Comparison of ENCODE assay signal across 29 mouse cellular contexts in genomic region chr12:59117184-59117583, GRCm38 (mm10). TPM values are rescaled to one million over a fixed set of nuclear protein-coding genes. Genes with fewer than 3 reads are reported as not detected.
A peak's percentile ranks its signal among the peaks of the same experiment; 100 is the strongest.
DNase-seq lines count a peak whose midpoint lies in the region; ATAC-seq lines count a peak whose summit lies in the region.
"Had no signal": no experiment of that assay in that cellular context is flagged by ENCODE, and none has a peak within 500 bp of the region (broad histone marks: within the 10 kb centered on the region; RNA-seq: fewer than 3 reads in every experiment).

No protein-coding gene starts in this region.

- no peak overlapping the region for H3K9ac ChIP-seq in forebrain, embryonic 16.5 days (replicated peaks; ENCODE audit: low read depth, low read length)
- H3K9ac ChIP-seq: embryonic facial prominence, embryonic 15.5 days; heart, embryonic 13.5 days; hindbrain, embryonic 14.5 days; liver, embryonic 14.5 days had no signal

- no peaks in the 10 kb centered on the region for H3K4me1 ChIP-seq in forebrain, embryonic 16.5 days (replicated peaks; ENCODE audit: control insufficient read depth, insufficient read depth, low read length)
- H3K4me1 ChIP-seq: embryonic facial prominence, embryonic 10.5 days; embryonic facial prominence, embryonic 15.5 days; heart, embryonic 13.5 days had no signal

- ATAC-seq in frontal cortex, adult (ENCODE audit: low TSS enrichment): peak; percentile 99
- ATAC-seq in forebrain, embryonic 16.5 days: peak; percentile 88
- ATAC-seq: CD4-positive, CD25-positive, alpha-beta regulatory T cell, adult 4 months; intestine, postnatal 0 days had no signal

- H3K36me3 ChIP-seq in forebrain, embryonic 16.5 days (ENCODE audit: control insufficient read depth, insufficient read depth): no peaks in the 10 kb centered on the region
- H3K36me3 ChIP-seq: embryonic facial prominence, embryonic 10.5 days; embryonic facial prominence, embryonic 15.5 days; heart, embryonic 13.5 days had no signal

- intact Hi-C loops in left cerebral cortex, postnatal 14 days (cut with DNase I): no loop called here
- intact Hi-C loops in left cerebral cortex, postnatal 36 days (cut with DNase I): no loop called here

- no peak for DNase-seq in frontal cortex, postnatal 14 days (ENCODE audit: low spot score in 2 of 2)
- DNase-seq in left cerebral cortex, postnatal 14 days (ENCODE audit: low spot score in 2 of 2): peak; percentile 19 to 75
- DNase-seq in left cerebral cortex, postnatal 36 days (ENCODE audit: low spot score in 2 of 2): no peak
- peak; percentile 67 for DNase-seq in brain, adult 2 months (ENCODE audit: low read depth, low spot score)
- no peak for DNase-seq in kidney, postnatal 10 days
- DNase-seq: adrenal gland, postnatal 14 days; cerebellum, adult 18-20 months; cerebellum, postnatal 10 days; gastrocnemius, adult 2 months; gastrocnemius, postnatal 36 days; heart, adult 2 months; heart, postnatal 10 days; kidney, adult 9 months; kidney, postnatal 14 days; liver; lung, adult 2 months; lung, postnatal 10 days; midbrain, embryonic 14.5 days had no signal

- H3K27me3 ChIP-seq in forebrain, embryonic 16.5 days (replicated peaks; ENCODE audit: control insufficient read depth, insufficient read depth, low read length): no peaks in the 10 kb centered on the region
- H3K27me3 ChIP-seq: embryonic facial prominence, embryonic 15.5 days; heart, embryonic 13.5 days had no signal

- WGBS in forebrain, embryonic 16.5 days: 80% methylated on average over 3 of the region's 3 CpGs

- H3K4me3 ChIP-seq in forebrain, embryonic 16.5 days (replicated peaks; ENCODE audit: low read length): no peak overlapping the region
- H3K4me3 ChIP-seq: embryonic facial prominence, embryonic 10.5 days; embryonic facial prominence, embryonic 15.5 days; gastrocnemius, adult 2 months; heart, adult 2 months; heart, embryonic 13.5 days; left cerebral cortex, adult 2 months had no signal

- no peak overlapping the region for H3K27ac ChIP-seq in forebrain, embryonic 16.5 days (ENCODE audit: low read length)
- H3K27ac ChIP-seq: embryonic facial prominence, embryonic 10.5 days; embryonic facial prominence, embryonic 15.5 days; gastrocnemius, adult 2 months; heart, adult 2 months; heart, embryonic 13.5 days; hindbrain, embryonic 14.5 days; left cerebral cortex, adult 2 months; liver, embryonic 14.5 days; macrophage had no signal

- H3K4me2 ChIP-seq in forebrain, embryonic 16.5 days (ENCODE audit: low read length): no peak overlapping the region
- H3K4me2 ChIP-seq: embryonic facial prominence, embryonic 15.5 days; heart, embryonic 13.5 days; hindbrain, embryonic 14.5 days had no signal

- no peaks in the 10 kb centered on the region for H3K9me3 ChIP-seq in forebrain, embryonic 16.5 days (ENCODE audit: control insufficient read depth, low read length)
- H3K9me3 ChIP-seq: embryonic facial prominence, embryonic 10.5 days; embryonic facial prominence, embryonic 15.5 days; heart, embryonic 13.5 days had no signal

RNA-seq across cellular contexts. Expression of gene Mia2, which starts 21.6 kb away (rescaled TPM):
- 10 to 100 TPM; 46.3 to 47.9 TPM for total RNA-seq in left cerebral cortex, postnatal 14 days (2021)
- 10 to 100 TPM; 41.3 to 51.0 TPM for total RNA-seq in left cerebral cortex, postnatal 36 days (2021)
- polyA plus RNA-seq in forebrain, embryonic 16.5 days (2015; fragmentation: Nextera tagmentation; extraction: Ambion mirVana): 33.0 and 41.5 TPM in 2 replicates

RNA-seq across cellular contexts. Expression of gene Pnn, which starts 50.5 kb away (rescaled TPM):
- 10 to 100 TPM; 46.0 to 51.0 TPM for total RNA-seq in left cerebral cortex, postnatal 14 days (2021)
- total RNA-seq in left cerebral cortex, postnatal 36 days (2021): 10 to 100 TPM; 49.3 to 71.7 TPM
- polyA plus RNA-seq in forebrain, embryonic 16.5 days (2015; fragmentation: Nextera tagmentation; extraction: Ambion mirVana): 93.7 and 94.9 TPM in 2 replicates

RNA-seq across cellular contexts. Expression of gene Trappc6b, which starts 55.9 kb away (rescaled TPM):
- total RNA-seq in left cerebral cortex, postnatal 14 days (2021): 100 to 1,000 TPM; 107 to 121 TPM
- total RNA-seq in left cerebral cortex, postnatal 36 days (2021): 100 to 1,000 TPM; 117 to 122 TPM
- polyA plus RNA-seq in forebrain, embryonic 16.5 days (2015; fragmentation: Nextera tagmentation; extraction: Ambion mirVana): 153 and 164 TPM in 2 replicates

Comparison
In these comparisons a context has a peak if more than half of its experiments do, and no peak if none do; other contexts are left out.
1. DNase-seq: peak in left cerebral cortex, postnatal 14 days (2 of 2) and brain, adult 2 months (single experiment); none in frontal cortex, postnatal 14 days (0 of 2), left cerebral cortex, postnatal 36 days (0 of 2) and kidney, postnatal 10 days (single experiment).